Mouse (Mus musculus) limb, embryonic 13.5 days (tissue): ENCODE measurements around the gene Cct2. TPM values are rescaled to one million over a fixed set of nuclear protein-coding genes. Genes with fewer than 3 reads are reported as not detected.

Experiments
- ATAC-seq: fragments of 200-750 bp; cut with Nextera tagmentation; 2 replicates; pipeline ENCODE4 v1.8.0; 2017; ENCODE audit warnings: low read depth, moderate number of reproducible peaks, moderate TSS enrichment; ENCODE audit not compliant: low FRiP score
- H3K27ac ChIP-seq: fragments of 300-500 bp; sonication (generic); 2 replicates; pipeline ENCODE4 v1.5.1; 2015; ENCODE audit warnings: inconsistent platforms, mild to moderate bottlenecking, moderate library complexity
- H3K27me3 ChIP-seq: fragments of 300-500 bp; sonication (generic); 2 replicates; pipeline ENCODE4 v1.6.1; 2015; ENCODE audit warnings: mild to moderate bottlenecking, inconsistent platforms
- H3K36me3 ChIP-seq: fragments of 300-500 bp; sonication (generic); 2 replicates; pipeline ENCODE4 v1.6.1; 2015; ENCODE audit warnings: inconsistent platforms, mild to moderate bottlenecking, moderate library complexity
- H3K4me1 ChIP-seq: fragments of 300-500 bp; sonication (generic); 2 replicates; pipeline ENCODE4 v1.6.1; 2015; ENCODE audit warnings: inconsistent platforms
- H3K4me2 ChIP-seq: fragments of 300-500 bp; sonication (generic); replicated peaks from 2 replicates; pipeline ENCODE4 v1.6.1; 2015; ENCODE audit warnings: inconsistent platforms, mild to moderate bottlenecking, moderate library complexity
- H3K4me3 ChIP-seq: fragments of 300-500 bp; sonication (generic); 2 replicates; pipeline ENCODE4 v1.5.1; 2015; ENCODE audit warnings: moderate library complexity, mild to moderate bottlenecking, inconsistent platforms
- H3K9ac ChIP-seq: fragments of 300-500 bp; sonication (generic); 2 replicates; pipeline ENCODE4 v1.6.1; 2015; ENCODE audit warnings: mild to moderate bottlenecking, inconsistent platforms
- H3K9me3 ChIP-seq: fragments of 300-500 bp; sonication (generic); 2 replicates; pipeline ENCODE4 v1.6.1; 2016; ENCODE audit warnings: inconsistent platforms
- WGBS: fragments of 180-500 bp; shearing (Covaris S2); methylation state at CpG from one replicate; pipeline ENCODE4 v1.1.7; 2015; 5-methylcytosine and 5-hydroxymethylcytosine counted together
- polyA plus RNA-seq: library from polyadenylated mRNA; unstranded; fragments of >200 nt; fragmentation: Nextera tagmentation; extraction: Ambion mirVana; gene quantifications from 2 replicates; pipeline ENCODE4 v1.2.1, GENCODE M21; 2015

The Cct2 gene
- polyA plus RNA-seq, 1 experiment from 2014 or later, result 264 TPM

DNA sequence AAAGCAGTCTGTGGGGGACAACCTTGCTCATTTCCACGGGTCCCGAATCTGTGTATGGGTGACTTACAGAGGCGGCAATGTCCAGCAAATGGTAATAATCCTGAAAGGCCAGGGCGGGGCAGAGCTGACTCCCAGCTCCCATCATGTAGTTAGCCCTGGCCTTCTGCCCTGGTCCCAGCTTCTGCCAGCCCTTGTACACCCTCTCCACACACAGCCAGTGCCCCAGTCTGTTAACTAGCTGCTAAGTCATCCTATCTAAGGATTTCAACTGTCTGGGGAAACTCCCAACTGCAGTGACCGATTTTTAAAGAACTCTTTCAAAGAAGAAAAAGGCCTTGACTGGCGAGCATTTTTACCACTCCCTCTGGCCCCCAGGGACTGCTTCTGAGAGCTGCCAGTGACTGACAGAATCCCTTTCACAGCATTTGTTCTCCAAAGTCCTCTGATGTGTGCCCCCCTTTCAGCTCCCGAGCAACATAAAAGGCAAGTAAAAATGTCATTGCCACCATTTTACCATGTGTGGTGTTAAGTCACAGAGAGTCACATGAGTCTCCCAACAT is 45.3 kb downstream of the Cct2 start:
- ATAC-seq, result no peak
- 56% methylated on average over 7 of the region's 7 CpGs for WGBS
- peaks cover 15% of the 10 kb centered on the region for H3K4me1 ChIP-seq

DNA sequence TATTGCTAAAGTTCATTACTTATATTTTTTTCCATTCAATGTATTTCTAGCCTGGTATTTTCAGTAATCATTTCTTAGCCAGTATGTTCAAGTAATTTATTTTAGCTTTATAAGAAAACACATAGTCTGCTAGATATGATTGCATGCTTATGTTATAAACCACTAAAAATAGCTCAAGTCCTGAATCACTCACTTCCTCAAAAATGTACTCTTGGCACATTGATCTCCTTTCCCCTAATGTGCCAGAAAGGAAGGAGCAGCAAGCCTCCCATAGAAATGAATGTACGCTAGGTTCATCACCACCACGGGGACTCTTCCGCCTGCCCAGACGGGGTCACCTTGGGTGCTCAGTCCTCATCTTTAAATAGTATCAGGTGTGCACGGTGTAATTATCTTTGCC is 49.0 kb downstream of the Cct2 start:
- no peak overlapping the region for H3K4me2 ChIP-seq
- 87% methylated on average over 5 of the region's 5 CpGs for WGBS
- ATAC-seq, result no peak
- no peak overlapping the region for H3K9ac ChIP-seq
- H3K4me3 ChIP-seq, result no peak overlapping the region
- H3K9me3 ChIP-seq, result no peaks in the 10 kb centered on the region
- no peak overlapping the region for H3K27ac ChIP-seq
- peaks cover 3% of the 10 kb centered on the region for H3K4me1 ChIP-seq
- H3K36me3 ChIP-seq, result no peaks in the 10 kb centered on the region
- no peaks in the 10 kb centered on the region for H3K27me3 ChIP-seq

More for the DNA sequence above, 45.3 kb downstream of the Cct2 start:
- no peaks in the 10 kb centered on the region for H3K36me3 ChIP-seq
- H3K9ac ChIP-seq, result no peak overlapping the region
- H3K9me3 ChIP-seq, result no peaks in the 10 kb centered on the region
- H3K27ac ChIP-seq, result no peak overlapping the region
- no peak overlapping the region for H3K4me2 ChIP-seq
- H3K27me3 ChIP-seq, result 0 out of 2 replicates have a peak, but pooled peaks cover 6% of the 10 kb centered on the region
- H3K4me3 ChIP-seq, result no peak overlapping the region

DNA sequence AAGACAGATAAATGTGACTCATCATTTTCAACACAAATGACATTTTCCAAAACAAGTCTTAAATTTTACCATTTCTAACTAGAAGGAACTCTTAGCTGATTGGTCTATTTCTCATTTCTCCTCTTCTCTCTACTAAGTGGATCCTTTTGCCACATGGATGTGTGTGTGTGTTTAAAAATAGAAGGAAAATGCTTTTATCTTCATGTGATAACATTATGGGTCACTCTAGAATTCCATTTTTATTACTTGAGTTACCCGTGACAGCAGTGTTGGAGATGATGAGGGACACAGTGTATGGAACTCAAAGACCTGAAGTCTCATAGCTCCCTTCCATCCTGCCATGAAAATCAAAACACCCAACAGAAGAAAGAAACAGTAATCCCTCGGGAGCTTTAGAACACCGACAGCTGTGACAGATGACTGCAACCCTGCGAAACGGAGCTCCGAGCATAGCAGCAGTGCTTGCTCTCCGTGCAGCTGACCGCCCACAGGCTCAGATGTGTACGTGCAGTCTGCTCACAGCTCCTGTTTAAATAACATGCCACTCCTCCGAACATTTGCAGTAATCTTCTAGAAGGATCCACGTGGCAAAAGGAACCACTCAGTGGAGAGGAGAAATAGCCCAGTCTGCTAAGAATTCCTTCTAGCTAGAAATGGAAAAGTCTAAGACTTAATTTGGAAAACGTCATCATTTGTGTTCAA is 49.8 kb downstream of the Cct2 start:
- no peak overlapping the region for H3K4me3 ChIP-seq
- no peak overlapping the region for H3K9ac ChIP-seq
- H3K27ac ChIP-seq, result no peak overlapping the region
- peaks cover 3% of the 10 kb centered on the region for H3K4me1 ChIP-seq
- no peaks in the 10 kb centered on the region for H3K9me3 ChIP-seq
- peak overlapping the region; percentile 34 for H3K4me2 ChIP-seq
- peak; percentile 81 for ATAC-seq
- H3K27me3 ChIP-seq, result no peaks in the 10 kb centered on the region
- no peaks in the 10 kb centered on the region for H3K36me3 ChIP-seq
- WGBS, result 18% methylated on average over 12 of the region's 12 CpGs

DNA sequence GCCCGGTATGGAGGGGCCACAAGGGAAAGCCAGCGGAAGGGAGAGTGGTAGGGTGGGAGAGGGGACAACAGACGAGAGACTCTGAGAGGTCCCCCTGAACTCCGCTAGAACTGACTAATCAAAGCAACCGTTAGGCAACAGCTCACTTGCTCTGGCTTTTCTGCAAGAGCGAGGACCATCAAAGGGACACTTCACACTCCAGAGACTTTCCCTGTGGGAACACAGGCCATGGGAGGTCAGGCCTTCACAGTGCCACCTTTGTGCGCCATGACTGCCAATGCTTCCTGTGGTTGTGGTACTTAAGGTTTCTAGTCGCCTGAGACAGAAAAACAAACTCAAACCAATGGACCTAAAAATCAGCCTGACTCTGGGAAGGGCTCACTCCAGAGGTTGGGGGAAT is 52.6 kb downstream of the Cct2 start:
- WGBS, result 60% methylated on average over 8 of the region's 8 CpGs

DNA sequence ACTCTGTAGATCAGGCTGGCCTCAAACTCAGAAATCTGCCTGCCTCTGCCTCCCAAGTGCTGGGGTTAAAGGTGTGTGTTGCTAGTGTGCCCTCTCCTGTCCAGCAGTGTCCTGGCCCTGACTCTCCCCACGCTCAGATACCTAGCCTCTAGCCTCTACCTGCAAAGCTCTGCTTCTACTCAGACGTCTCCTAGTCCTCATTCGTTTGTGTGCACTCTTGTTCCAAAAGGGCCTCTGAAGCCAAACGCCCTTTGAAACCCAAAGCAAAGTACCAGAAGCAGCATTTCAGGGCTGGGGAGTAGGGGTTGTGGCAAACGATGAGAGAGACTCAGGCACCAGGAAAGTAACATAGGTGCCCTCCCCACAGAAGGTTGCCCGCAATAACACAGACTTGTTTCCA is 53.9 kb downstream of the Cct2 start:
- ATAC-seq, result no peak
- Histone ChIP-seq H3K9ac (no peak overlapping the region), H3K4me1 (peaks cover 18% of the 10 kb centered on the region), H3K27ac (no peak overlapping the region), H3K4me2 (no peak overlapping the region), H3K9me3 (no peaks in the 10 kb centered on the region), H3K27me3 (no peaks in the 10 kb centered on the region), H3K36me3 (no peaks in the 10 kb centered on the region), H3K4me3 (no peak overlapping the region)
- WGBS, result 77% methylated on average over 6 of the region's 6 CpGs

More for the DNA sequence above, 52.6 kb downstream of the Cct2 start:
- Histone ChIP-seq H3K27me3 (no peaks in the 10 kb centered on the region), H3K4me3 (no peak overlapping the region), H3K4me1 (peaks cover 8% of the 10 kb centered on the region), H3K27ac (no peak overlapping the region), H3K9me3 (no peaks in the 10 kb centered on the region), H3K36me3 (no peaks in the 10 kb centered on the region), H3K9ac (no peak overlapping the region), H3K4me2 (no peak overlapping the region)
- no peak for ATAC-seq

DNA sequence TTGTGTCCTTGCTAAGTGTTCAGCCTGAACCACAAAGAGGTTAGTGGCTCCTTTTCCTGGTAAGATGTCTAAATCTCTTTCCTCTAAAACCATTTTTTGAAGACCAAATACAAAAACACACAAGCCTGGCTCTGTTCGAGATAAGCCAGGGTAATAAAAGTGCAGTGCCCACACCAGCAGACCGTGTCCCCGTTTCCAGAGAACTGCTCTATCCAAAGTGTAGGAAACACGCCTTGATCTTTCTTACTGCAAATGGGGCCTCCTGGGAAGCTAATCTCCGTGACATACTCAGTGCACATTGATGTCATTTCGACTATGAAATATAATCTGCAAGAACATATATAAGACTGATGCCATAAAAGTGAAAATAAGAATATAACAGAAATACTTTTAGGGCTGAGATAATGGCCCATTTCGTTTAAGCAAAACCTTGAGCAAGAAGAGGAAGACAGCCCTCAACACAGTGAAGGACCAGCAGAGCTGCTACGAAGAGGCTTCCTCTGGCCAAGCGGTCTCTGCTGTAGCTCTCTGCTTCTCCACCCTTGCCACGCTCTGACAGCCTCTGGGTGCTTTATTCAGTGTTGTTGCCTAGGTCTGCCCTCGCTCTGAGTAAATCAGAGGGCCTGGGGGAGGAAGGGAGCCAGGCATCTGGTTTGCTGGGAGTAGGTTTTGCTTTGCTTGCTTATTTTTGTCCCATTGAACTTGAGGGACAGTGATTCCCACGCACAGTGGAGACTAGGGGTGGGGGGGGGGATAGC is 57.7 kb downstream of the Cct2 start:
- Histone ChIP-seq H3K27ac (no peak overlapping the region; the same call in 1 of the 2 replicates), H3K4me3 (no peak overlapping the region), H3K9me3 (no peaks in the 10 kb centered on the region), H3K4me1 (peaks cover 22% of the 10 kb centered on the region), H3K4me2 (no peak overlapping the region), H3K9ac (no peak overlapping the region), H3K36me3 (no peaks in the 10 kb centered on the region), H3K27me3 (no peaks in the 10 kb centered on the region)
- 49% methylated on average over 12 of the region's 12 CpGs for WGBS
- ATAC-seq, result no peak

DNA sequence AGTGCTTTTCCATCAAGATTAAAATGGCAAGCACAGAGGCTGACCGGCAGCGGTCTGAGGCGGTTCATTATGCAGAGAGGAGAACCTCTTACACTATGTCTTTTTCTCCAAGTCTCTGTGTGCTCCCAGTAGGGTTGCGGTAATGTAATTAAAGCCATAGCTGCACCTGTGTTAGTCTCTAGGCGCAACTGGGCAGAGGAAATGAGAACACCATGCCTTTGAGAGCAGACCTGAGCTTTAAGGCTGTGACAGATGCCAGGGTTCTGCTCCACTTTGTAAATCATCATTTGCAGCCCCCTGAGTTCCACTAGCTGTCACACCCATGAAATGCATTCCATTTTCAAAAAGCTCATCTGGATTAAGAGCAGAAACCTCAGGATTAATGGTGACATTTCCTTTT is 58.9 kb downstream of the Cct2 start:
- WGBS, result 33% methylated on average over 5 of the region's 5 CpGs
- no peak overlapping the region for H3K9ac ChIP-seq
- H3K36me3 ChIP-seq, result no peaks in the 10 kb centered on the region
- no peaks in the 10 kb centered on the region for H3K9me3 ChIP-seq
- peaks cover 22% of the 10 kb centered on the region for H3K4me1 ChIP-seq
- no peak overlapping the region for H3K27ac ChIP-seq
- ATAC-seq, result peak; percentile 62
- H3K27me3 ChIP-seq, result no peaks in the 10 kb centered on the region
- no peak overlapping the region; the same call in 1 of the 2 replicates for H3K4me2 ChIP-seq
- no peak overlapping the region for H3K4me3 ChIP-seq

Other genes starting within 250 kb of the Cct2 start
- gene Myrfl, start 166.9 kb downstream of the Cct2 start, polyA plus RNA-seq, result 0.09 and 0.20 TPM in 2 replicates
- gene Rab3ip, start 113.0 kb downstream of the Cct2 start, polyA plus RNA-seq, result 38.6 and 40.4 TPM in 2 replicates
- gene Gm10271, start 91.2 kb downstream of the Cct2 start, polyA plus RNA-seq, result not detected in 2 replicates
- gene Best3, start 77.5 kb downstream of the Cct2 start, polyA plus RNA-seq, result 0.82 and 1.0 TPM in 2 replicates
- gene Lrrc10, start 18.5 kb downstream of the Cct2 start, polyA plus RNA-seq, result not detected in 2 replicates
- 21.8 and 22.6 TPM in 2 replicates for gene Frs2, start 84.7 kb upstream of the Cct2 start, polyA plus RNA-seq
- gene Yeats4, start 160.7 kb upstream of the Cct2 start, polyA plus RNA-seq, result 72.5 and 89.3 TPM in 2 replicates
- gene 9530003J23Rik, start 174.9 kb upstream of the Cct2 start, polyA plus RNA-seq, result not detected in 2 replicates
- gene Lyz2, start 218.5 kb upstream of the Cct2 start, polyA plus RNA-seq, result 30.2 and 32.0 TPM in 2 replicates
- gene Lyz1, start 229.1 kb upstream of the Cct2 start, polyA plus RNA-seq, result 0.11 TPM in 1 of 2 replicates, not detected in the other